Mouse (Mus musculus): Measurements from ENCODE around the gene Ube4a.
"Not testable (repeated sequence)": the region's sequence is repeated elsewhere in the genome, so short reads cannot be mapped to it uniquely, and the experiment has no call there.

Ube4a gene

DNA sequence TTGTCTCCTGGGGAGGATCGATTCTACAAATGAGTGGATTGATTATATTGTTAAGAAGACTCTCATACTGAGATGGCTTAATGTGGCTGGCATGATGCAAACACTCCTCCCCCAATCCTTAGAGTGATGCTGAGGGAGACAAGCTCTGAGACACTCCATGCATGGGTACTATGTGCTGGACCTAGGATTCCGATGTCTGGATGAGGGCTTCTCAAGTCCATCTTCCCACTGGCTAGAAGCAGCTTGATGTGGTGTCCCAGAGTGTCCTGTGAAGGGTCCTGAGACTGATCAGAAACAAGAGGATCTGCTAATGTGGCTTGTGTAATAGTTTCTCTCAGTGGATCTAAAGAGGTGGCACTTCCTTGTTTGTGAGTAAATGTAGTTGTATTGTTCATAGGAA lies 15.7 kb upstream of the Ube4a start:
- no peak for DNase-seq (ENCODE audit: low spot score)

DNA sequence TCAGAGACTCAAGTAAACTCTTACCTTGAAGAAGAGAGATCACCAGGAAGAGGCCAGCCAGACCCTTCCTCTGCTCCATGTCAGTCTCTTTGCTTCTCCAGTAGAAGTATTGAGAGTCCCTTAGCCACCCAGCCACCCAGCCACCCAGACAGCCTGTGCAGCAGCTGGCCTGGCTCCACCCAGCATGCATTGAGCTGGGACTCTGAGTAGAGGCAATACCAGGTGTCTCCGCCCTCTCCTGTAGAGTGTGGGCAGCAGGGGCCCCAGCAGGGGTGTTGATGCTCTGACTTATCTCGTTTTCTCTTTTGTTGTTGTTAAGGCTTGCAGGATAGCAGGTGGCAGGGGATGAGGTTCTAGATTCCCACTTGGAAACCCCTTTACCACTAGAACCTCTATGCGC lies 14.8 kb upstream of the Ube4a start, which contains the start of gene Cd3g:
Gene Cd3g, minus strand, starts transcription at position 190 of the 400 bp plus-strand sequence.
- no peak for DNase-seq (ENCODE audit: low spot score)

DNA sequence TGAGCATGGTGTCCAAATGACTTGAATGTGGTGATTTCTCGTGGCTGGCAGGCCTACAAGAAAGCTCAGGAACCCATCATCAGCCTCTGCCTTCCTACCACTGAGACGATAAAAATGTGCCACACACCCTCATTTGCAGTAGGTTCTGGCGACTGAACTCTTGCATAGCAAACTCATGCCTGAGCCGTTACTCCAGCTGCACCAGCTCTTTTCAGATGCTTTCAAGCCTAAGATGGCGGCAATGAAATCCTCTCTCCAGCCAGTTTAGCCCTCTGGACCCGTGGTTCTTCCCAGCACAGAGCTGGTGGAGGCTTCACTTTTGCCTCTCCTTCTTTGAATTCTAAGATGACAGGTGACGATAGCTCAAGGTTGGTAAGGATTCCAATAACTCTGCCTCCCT lies 14.4 kb upstream of the Ube4a start:
- DNase-seq (ENCODE audit: low spot score) = no peak

DNA sequence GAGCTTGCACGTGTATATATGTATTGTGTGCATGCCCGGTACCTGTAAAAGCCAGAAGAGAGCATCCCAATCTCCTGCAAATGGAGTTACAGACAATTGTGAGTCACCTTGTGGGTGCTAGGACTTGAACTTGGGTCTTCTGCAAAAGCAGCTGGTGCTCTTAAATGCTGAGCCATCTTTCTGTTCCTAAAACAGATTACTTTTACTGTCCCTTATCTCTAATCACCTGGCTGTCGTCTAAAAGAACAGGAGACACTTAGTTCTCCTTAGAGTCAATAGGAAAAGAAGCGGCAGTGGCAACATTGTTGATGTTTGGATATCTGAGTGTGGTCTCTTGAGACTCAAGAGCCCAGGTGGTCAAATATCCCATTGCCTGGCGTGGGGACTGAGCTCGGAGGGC lies 12.4 kb upstream of the Ube4a start:
- no peak for DNase-seq (ENCODE audit: low spot score)

DNA sequence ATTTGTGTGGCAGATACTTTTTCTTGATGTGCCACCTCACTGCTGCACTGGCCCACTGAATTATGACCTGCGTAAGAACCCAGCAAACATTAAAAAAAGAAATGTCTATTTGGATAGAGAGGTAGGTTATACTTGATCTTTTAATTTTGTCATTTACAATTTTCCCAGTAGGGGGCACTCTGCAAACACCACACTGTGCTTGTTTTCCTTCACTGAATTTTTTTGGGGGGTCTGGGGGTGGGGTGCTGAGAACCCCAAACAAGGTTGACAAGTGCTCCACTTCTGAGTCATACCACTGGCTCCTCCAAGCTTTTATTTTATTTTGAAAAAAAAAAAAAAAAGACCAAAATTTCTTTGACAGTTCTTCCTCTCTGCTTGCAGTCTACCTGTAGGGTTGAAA lies 4.0 kb upstream of the Ube4a start:
- no peak for DNase-seq (ENCODE audit: low spot score)

DNA sequence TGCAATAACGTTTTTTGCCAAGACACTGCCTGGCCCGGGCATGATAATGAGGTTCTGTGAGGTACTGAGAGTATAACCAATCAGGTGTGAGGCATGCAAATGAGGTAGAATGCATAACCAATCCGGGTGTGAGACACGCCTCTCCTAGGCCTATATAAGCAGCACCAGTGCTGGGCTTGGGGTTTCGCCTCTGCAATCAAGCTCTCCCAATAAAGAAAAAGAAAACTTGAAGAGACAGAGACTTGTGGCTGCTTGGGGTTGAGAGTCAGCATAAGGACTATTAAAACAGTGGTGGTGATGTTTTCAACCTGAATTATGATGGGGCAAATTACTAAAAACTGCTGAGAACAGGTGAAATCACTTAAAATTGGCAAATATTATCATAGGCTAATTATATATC lies 2.4 kb upstream of the Ube4a start:
- not testable (repeated sequence) for DNase-seq (ENCODE audit: low spot score)

DNA sequence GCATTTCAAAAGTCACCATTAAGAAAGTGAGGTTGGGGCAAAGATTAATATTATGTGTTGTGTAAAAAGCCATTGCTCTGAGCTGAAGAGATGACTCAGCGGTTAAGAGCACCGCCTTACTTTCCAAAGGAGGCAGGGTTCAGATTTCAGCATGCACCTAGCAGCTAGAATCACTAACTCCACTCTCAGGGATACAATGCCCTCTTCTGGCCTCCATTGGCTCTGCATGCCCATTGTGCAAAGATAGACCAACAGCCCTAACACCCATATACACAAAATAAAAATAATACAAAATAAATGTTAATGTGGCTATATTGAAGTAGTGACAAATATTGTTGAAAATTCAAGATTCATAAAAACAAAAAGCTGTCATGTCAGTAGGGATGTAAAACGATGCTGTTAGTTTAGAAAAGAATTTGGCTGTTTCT lies 1.4 kb upstream of the Ube4a start:
- DNase-seq (ENCODE audit: low spot score) = peak; percentile 79

DNA sequence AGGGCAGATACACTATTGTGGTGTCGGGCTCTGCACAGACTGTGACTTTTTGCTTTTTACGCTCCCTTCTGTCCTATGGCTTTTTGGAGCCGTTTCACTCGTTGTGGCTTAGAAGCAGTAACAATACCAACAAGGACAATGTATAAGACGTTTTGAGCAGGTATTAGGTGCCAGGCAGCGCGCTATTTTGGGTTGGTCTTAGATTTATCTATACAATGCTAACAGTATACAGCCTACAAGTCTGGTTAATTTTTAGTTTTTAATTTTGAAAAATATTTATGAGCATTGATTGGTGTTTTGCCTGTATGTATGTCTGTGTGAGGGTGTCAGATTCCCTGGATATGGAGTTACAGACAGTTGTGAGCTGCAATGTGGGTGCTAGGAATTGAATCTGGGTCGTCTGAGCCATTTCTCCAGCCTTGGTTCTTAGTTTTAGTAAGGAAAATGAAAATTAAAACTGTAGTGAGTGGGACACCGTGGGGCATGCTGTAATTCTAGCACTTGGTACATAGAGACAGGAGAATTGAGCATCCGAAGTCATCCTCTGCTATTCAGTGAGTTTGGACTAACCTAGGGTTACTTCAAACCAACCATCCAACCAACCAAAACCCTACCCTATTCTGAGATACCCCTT lies 550 bp upstream of the Ube4a start:
- DNase-seq (ENCODE audit: low spot score) = no peak

DNA sequence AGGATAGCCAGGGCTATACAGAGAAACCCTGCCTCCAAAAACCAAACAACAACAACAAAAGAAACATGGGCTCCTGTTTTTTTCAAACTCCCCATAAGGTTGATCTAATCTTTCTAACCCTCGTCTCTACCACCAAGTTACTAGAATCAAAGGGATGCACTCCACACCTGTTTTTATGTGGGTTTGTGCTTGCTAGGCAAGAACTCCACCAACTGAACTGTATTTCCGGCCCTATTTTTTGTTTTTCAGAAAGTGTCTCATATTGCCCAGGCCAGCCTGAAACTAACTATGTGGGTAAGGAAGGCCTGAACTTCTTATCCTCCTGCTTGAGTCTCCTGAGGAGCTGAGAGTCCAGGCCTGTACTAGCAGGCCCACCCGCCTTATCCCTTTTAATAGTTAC lies 11.0 kb downstream of the Ube4a start:
- DNase-seq (ENCODE audit: low spot score) = no peak

DNA sequence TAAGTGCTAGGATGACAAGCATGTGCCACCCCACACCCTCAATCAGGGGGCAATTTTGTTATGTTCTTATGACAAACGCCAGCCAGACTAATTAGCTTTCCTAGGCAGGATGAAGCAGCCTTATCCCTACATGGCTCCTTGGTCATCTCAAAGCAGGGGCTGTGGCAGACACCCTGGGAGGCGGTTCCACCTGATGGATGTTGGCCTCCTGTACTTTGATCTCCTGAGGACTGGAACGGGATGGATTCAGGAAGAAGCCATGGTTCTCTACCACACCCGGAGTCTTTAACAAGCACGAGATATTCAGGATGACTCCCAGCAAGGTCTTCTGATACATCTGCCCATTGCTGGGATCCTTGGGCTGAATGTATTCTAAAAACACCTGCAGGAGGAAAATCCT lies 17.6 kb downstream of the Ube4a start:
- DNase-seq (ENCODE audit: low spot score) = no peak

DNA sequence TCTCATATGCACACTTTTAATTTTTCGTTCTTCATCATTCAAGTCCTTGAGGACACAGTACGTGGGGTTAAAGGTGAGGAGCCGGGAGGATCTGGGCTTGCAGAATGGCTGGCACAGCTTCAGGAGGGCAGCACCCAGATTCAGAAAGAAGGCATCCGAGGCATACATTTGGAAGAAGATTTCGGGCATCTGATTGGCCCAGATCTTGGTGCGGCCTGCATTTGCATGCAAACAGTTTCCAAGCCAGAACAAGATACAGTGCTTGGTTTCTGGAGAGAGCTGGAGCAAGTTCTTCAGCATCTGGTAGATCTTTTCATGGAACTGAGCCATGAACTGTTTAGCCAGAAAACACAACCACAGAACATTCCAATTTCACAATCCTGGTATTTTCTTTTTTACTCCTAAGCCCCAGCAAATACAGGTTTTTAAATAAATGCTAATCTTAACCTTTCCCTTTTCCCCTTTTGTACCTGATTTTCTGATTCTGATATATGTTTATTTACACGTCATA lies 19.2 kb downstream of the Ube4a start:
- no peak for DNase-seq (ENCODE audit: low spot score)

DNA sequence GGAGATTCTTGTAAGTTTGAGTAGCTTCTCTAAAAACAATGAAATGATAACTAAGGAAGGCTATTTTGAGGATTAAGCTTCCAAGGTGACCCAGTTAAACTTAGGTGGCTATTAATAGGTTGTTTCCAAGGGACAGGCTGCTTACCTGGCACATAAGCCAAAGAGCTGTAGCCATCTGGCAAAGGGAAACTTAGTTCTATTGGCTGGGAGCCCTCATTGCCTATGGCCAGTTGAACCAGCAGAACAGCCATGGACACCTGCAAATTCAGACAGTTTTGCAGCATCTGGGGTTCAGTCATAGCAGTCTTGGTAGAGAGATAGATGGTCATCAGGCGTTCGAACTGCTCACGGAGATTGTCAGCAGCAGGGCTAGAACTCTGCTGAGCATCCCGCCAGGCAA lies 23.0 kb downstream of the Ube4a start:
- DNase-seq (ENCODE audit: low spot score) = no peak

DNA sequence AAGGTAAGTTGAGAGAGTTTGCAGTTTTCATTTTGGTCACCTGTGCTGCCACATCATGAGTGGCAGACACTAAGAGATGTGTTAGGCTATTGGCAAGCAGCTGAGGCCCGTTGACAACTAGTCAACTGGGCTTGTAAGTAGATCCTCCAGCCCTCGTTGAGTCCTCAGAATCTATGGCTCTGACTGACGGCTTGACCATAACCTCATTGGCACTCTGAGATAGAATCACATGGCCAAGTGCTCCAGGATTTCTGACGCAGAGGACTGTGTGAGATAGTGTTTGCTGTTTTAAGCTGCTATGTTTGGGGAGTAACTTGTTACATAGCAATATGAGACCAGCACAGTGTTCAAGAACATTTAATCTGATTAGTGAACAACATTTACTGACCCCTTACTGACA lies 23.6 kb downstream of the Ube4a start:
- no peak for DNase-seq (ENCODE audit: low spot score)

DNA sequence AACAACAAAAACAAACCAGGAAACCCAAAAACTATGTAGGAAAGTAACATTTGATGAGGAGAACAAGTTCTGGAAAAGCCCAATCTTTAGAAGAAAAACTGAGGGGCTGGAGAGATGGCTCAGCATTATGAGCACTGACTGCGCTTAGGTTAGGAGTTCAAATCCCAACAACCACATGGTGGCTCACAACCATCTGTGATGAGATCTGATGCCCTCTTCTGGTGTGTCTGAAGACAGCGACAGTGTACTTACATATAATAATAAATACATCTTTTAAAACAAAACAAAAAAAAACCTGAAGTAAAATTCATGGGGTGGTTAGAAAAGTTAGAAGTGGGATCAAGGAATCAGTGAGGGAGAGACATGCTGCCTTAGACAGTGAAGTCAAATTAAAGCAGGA lies 43.9 kb downstream of the Ube4a start:
- no peak for DNase-seq (ENCODE audit: low spot score)

DNA sequence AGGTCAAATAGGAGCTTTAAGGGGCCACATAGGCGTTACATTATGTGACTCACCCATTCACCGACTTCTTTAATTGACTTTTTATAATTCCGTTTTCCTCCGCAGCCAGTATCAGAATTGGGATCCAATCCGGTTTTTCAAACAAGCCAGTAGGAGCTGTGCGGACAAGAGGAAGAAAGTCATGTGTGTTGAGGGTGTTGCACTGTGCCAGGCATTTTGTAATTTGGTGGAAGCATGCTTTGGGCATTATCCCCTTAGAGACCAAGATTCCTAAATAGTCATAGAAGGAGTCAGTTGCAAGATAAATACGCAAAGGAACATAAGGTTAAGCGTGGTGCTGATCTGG lies 44.3 kb downstream of the Ube4a start:
- DNase-seq (ENCODE audit: low spot score) = no peak

DNA sequence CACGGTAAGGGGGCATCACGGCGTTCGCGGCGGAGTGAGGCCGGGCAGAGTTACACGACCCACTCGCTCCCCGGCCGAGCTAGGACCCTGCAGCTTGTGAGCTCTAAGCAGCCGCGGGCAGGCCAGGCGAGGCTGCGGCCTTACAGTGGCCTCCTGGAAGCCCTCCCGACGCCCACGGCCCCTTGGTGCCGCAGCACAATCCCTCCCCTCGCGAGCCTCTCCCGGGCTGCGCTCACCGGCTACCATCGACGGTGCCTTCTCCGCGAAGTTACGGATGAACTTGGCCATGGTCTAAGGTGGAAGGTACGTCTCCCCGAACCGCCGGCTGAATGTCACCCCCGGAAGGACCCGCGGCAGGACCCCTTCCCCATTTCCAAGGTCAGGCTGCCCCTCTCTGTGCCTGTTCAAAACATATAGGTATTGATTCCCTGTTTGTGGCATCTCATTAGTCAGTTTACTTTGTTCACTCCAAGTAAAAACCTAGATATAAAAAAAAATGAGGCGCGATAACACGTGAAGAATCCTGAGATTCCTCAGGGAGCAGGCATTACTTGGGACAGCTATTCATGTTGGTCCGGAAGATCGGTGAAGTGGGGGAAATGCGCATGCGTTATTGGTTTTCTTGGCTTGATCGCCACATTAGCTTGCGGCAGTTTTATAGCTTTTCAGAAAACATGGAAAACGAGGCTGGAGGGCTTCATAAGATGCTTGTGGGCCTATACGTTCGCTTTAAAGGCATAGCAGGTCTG lies 44.9 kb downstream of the Ube4a start, which contains the start of gene Atp5l:
Gene Atp5l, minus strand, starts transcription at position 369 of the 749 bp plus-strand sequence.
- peak; percentile 90 for DNase-seq (ENCODE audit: low spot score)

DNA sequence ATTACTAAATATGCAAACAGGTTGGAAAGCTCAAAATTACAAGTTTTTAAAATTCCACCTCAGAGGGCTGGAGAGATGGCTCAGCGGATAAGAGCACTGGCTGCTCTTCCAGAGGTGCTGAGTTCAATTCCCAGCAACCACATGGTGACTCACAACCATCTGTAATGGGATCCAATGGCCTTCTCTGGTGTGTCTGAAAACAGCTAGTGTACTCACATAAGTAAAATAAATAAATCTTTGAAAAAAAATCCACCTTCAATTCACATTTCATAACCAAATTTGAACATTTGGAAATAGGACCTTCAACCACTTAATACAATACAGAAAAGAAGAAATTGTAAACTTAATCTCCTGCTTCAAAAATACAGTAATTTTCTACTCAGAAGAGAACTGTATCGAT lies 45.8 kb downstream of the Ube4a start:
- DNase-seq (ENCODE audit: low spot score) = no peak

DNA sequence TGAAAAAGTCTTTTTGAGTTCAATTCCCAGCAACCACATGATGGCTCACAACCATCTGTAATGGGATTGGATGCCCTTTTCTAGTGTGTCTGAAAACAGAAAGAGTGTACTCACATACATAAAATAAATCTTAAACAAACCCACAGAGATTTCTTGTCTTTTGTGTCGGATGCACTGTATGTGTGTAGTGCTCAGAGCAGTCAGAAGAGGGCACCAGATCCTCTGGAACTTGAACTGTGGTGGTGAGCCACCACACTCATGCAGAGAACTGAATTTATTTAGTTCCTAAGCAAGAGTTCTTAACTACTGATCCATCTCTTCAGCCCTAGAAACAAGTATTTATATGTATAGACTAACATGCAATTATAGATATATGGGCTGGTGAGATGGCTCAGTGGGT lies 49.2 kb downstream of the Ube4a start:
- DNase-seq (ENCODE audit: low spot score) = peak; percentile 48

DNA sequence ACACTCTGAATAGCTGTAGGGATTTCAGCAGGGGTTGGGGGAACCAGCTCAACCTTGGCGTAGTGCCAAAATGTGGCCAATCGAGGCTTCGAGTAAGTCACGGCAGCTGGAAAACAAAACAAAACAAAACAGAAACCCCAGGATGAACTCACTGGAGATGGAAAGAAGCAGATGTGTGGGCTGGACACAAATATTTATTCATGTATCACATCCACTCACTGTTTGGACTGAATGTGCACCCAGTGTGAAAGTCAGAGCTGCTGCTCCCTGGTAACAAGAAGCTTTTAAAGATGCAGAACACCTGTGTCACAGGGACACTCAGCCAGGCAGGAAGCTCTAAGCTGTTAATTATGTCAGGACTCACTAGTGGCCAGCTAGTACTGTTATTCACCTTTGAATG lies 50.7 kb downstream of the Ube4a start:
- no peak for DNase-seq (ENCODE audit: low spot score)

DNA sequence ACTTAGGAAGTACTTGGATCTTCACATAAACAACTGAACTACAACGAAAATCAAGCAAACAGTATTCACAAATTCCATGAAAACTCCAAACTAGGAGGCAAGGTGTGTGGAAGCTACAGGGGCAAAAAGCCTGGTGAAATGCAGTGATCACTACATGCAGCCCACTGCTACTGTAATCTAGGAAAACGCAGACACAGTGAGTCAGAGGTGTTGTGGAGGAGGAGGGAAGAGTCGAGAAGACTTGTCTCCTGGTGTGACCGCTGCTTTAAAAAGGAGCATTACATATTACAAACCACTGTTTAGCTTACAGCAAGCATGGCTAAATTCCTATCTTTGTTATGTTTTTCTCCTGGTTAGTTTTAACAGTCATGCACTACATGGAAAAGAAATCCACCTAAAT lies 54.0 kb downstream of the Ube4a start:
- DNase-seq (ENCODE audit: low spot score) = no peak

DNA sequence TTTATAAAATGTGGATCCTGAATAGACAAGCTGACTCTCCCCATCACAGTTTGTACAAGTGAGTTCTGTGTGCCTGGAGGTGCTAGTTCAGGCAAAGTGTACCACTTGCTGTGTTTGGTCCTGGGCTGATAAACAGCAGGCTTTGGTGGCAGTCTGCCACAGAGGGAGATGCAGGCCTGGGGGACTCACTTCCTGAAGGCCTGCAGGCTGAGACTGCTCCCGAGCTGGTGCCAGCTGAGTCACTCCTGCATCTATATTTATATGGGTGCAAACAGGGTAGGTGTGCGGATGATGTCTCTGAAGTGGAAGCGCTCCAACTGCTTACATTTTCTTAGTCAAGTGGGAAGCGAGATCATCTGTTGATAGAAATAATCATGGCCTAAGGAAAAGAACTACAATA lies 59.8 kb downstream of the Ube4a start:
- peak; percentile 64 for DNase-seq (ENCODE audit: low spot score)

DNA sequence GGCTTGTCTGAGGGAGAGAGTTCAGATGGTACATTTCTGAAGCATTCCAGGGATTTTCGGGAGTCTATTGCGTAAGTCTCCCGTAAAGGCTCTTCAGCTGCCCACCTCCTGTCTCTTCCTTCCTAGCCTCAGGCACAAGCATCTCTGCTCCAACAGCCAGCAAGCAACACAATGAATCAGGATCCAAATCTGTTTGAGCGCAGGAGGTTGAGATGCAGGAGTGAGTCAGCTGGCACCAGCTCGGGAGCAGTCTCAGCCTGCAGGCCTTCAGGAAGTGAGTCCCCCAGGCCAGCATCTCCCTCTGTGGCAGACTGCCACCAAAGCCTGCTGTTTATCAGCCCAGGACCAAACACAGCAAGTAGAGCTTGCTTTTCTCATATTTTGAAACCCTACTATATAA lies 60.4 kb downstream of the Ube4a start:
- peak; percentile 78 for DNase-seq (ENCODE audit: low spot score)

DNA sequence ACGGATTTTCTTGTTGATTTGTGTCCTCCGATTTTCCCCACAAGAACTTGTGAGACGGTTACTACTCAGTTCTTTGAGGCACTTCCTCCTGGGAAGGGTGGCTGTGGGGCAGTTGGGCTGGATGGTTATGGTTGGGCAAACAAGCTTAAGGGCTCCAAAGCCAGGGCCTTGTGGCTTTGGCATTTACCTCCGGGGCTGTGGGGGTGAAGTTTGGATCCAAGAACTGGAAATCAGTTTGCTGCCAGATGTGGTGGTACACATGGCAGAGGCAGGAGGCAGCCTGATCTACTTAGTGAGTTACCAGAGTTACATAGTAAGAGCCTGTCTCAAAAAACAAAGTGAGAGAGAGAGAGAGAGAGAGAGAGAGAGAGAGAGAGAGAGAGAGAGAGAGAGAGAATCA lies 61.5 kb downstream of the Ube4a start:
- no peak for DNase-seq (ENCODE audit: low spot score)

DNA sequence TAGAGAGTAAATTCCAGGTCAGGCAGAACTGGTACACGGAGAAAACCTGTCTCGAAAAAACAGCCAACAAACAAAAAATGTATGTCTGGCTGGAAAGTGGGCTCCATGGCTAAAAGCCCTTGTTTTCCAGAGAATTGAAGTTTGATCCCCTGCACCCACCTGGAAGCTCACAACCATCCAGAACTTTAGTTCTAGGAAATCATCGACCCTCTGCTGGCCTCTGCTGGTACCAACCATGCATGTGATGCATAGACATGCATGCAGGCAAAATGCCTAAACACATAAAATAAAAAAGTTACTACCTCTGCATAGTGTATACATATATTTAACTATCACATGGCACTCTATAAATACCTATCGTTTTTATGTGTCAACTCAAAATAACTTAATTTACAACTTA lies 65.0 kb downstream of the Ube4a start:
- no peak for DNase-seq (ENCODE audit: low spot score)

Data from layer of hippocampus, adult 11-12 months (tissue).